26 mouse cellular contexts compared by ENCODE assay signal in the genomic region with DNA sequence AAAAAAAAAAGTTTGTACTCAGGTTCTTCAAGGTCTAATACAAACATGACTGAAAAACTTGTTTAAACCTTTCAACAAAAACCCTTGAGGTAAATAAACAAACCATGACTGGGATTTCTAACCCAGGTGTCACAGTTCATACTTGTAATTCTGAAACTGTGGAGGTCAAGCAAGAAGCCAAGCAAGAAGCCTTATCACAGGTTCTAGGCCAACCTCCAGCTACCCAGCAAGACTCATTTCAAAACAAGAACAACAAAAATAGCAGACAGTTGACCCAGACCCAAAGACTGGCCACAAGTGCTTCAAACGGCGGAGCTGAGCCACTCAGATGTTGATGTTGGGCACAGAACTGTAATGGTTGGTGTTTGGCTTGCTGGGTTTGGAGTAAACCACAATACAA. TPM values are rescaled to one million over a fixed set of nuclear protein-coding genes. Genes with fewer than 3 reads are reported as not detected.
"Had no signal": no experiment of that assay in that cellular context is flagged by ENCODE, and none has a peak within 500 bp of the region (broad histone marks: within the 10 kb centered on the region; RNA-seq: fewer than 3 reads in every experiment).

No protein-coding gene starts in this region.

- H3K36me3 ChIP-seq: liver, embryonic 13.5 days; liver, embryonic 15.5 days; lung, embryonic 15.5 days; midbrain, embryonic 12.5 days; neural tube, embryonic 13.5 days; neural tube, embryonic 15.5 days had no signal

- H3K4me1 ChIP-seq: liver, embryonic 13.5 days; liver, embryonic 15.5 days; lung, embryonic 15.5 days; midbrain, embryonic 12.5 days; neural tube, embryonic 13.5 days; neural tube, embryonic 15.5 days had no signal

- H3K27ac ChIP-seq: liver, embryonic 13.5 days; liver, embryonic 15.5 days; lung, embryonic 15.5 days; macrophage; midbrain, embryonic 12.5 days; neural tube, embryonic 13.5 days; neural tube, embryonic 15.5 days had no signal

- ATAC-seq: liver, postnatal 0 days had no signal

- H3K9me3 ChIP-seq: liver, embryonic 13.5 days; liver, embryonic 15.5 days; lung, embryonic 15.5 days; megakaryocyte, embryonic 14.5 days; midbrain, embryonic 12.5 days; neural tube, embryonic 13.5 days; neural tube, embryonic 15.5 days had no signal

- H3K9ac ChIP-seq: liver, embryonic 13.5 days; liver, embryonic 15.5 days; liver, postnatal 0 days; lung, embryonic 15.5 days; midbrain, embryonic 12.5 days; neural tube, embryonic 13.5 days; neural tube, embryonic 15.5 days had no signal

- H3K4me2 ChIP-seq: liver, embryonic 13.5 days; liver, embryonic 15.5 days; lung, embryonic 15.5 days; midbrain, embryonic 12.5 days; neural tube, embryonic 13.5 days; neural tube, embryonic 15.5 days had no signal

- H3K4me3 ChIP-seq: liver, embryonic 13.5 days; liver, embryonic 15.5 days; lung, embryonic 15.5 days; megakaryocyte, embryonic 14.5 days; midbrain, embryonic 12.5 days; neural tube, embryonic 13.5 days; neural tube, embryonic 15.5 days had no signal

- H3K27me3 ChIP-seq: megakaryocyte, embryonic 14.5 days had no signal

- DNase-seq: liver, embryonic 13.5 days; liver, postnatal 0 days; lung, adult 2 months; lung, postnatal 14 days; lung, postnatal 36 days; midbrain, embryonic 14.5 days; right cerebral cortex, postnatal 25 days; right cerebral cortex, postnatal 4 days; spleen, adult 18-20 months; thymus, adult 18-20 months; thymus, postnatal 25 days; thymus, postnatal 4 days had no signal

RNA-seq across cellular contexts. Expression of gene H2-M5, which starts 5.2 kb away (rescaled TPM):
- total RNA-seq: megakaryocyte progenitor cell, adult 5-6 weeks; monocyte, adult 5-6 weeks had no signal
- polyA plus RNA-seq: liver, embryonic 13.5 days; liver, embryonic 15.5 days; liver, postnatal 0 days; macrophage had no signal

RNA-seq across cellular contexts. Expression of gene Zfp57, which starts 6.4 kb away (rescaled TPM):
- total RNA-seq: monocyte, adult 5-6 weeks had no signal
- polyA plus RNA-seq: macrophage had no signal

RNA-seq across cellular contexts. Expression of gene 2410137M14Rik, which starts 13.5 kb away (rescaled TPM):
- total RNA-seq: megakaryocyte progenitor cell, adult 5-6 weeks; midbrain, postnatal 0 days; monocyte, adult 5-6 weeks had no signal
- polyA plus RNA-seq: liver, embryonic 13.5 days; liver, embryonic 15.5 days; liver, postnatal 0 days; lung, embryonic 15.5 days; macrophage; neural tube, embryonic 11.5 days; neural tube, embryonic 15.5 days; small intestine, adult 2 months; stomach, embryonic 14.5 days; stomach, embryonic 16.5 days had no signal

RNA-seq across cellular contexts. Expression of gene Mog, which starts 28.7 kb away (rescaled TPM):
- total RNA-seq: megakaryocyte progenitor cell, adult 5-6 weeks; midbrain, postnatal 0 days; monocyte, adult 5-6 weeks had no signal
- polyA plus RNA-seq: liver, embryonic 13.5 days; liver, embryonic 15.5 days; liver, postnatal 0 days; lung, adult 2 months; macrophage; small intestine, adult 2 months; stomach, embryonic 16.5 days had no signal
